Mouse (Mus musculus) brain, embryonic 14.5 days (tissue): ENCODE results near the gene Copg2.

Source experiments
- CTCF ChIP-seq: fragments of 200-500 bp; IDR thresholded peaks from 2 replicates; pipeline ENCODE4 v1.5.1; 2012; ENCODE audit warnings: inconsistent platforms, mild to moderate bottlenecking, moderate library complexity, borderline replicate concordance; ENCODE audit not compliant: insufficient read depth, insufficient read length; ENCODE audit errors: extremely low read depth
- POLR2A ChIP-seq: fragments of 200-500 bp; IDR thresholded peaks from 2 replicates; pipeline ENCODE4 v1.6.1; 2012; ENCODE audit warnings: mild to moderate bottlenecking, inconsistent platforms, borderline replicate concordance; ENCODE audit not compliant: poor library complexity, insufficient read depth, insufficient read length, severe bottlenecking; ENCODE audit errors: extremely low read depth

GRCm38 (mm10) chr6:30751209-30751608, 145.4 kb downstream of the Copg2 start:
- no peak for TF ChIP-seq POLR2A
- no peak for TF ChIP-seq CTCF
